In genomic region chr3:81981990-81982389, GRCm38 (mm10) we compare ENCODE assay signal across 26 mouse cellular contexts. TPM values are rescaled to one million over a fixed set of nuclear protein-coding genes. Genes with fewer than 3 reads are reported as not detected.
DNase-seq lines count a peak whose midpoint lies in the region; ATAC-seq and TF ChIP-seq lines count a peak whose summit lies in the region.
"Had no signal": no experiment of that assay in that cellular context is flagged by ENCODE, and none has a peak within 500 bp of the region (broad histone marks: within the 10 kb centered on the region; RNA-seq: fewer than 3 reads in every experiment).

Gene Asic5 (plus strand): TSS chr3:81982290.

- peaks cover 38% of the 10 kb centered on the region for H3K4me1 ChIP-seq in liver, adult 2 months (ENCODE audit: control insufficient read depth, insufficient read depth, low read length)
- H3K4me1 ChIP-seq in liver, embryonic 12.5 days = no peaks in the 10 kb centered on the region
- H3K4me1 ChIP-seq in CH12.LX (ENCODE audit: control insufficient read depth in 1 of 2, insufficient read depth in 2 of 2) = peaks cover 0 to 16% of the 10 kb centered on the region in 2 experiments; a peak in 2 of 4 replicates
- H3K4me1 ChIP-seq in bone marrow macrophage, adult 2 months (ENCODE audit: control insufficient read depth, insufficient read depth, low read length) = peaks cover 33% of the 10 kb centered on the region
- H3K4me1 ChIP-seq: embryonic facial prominence, embryonic 10.5 days; embryonic facial prominence, embryonic 12.5 days; forebrain, embryonic 15.5 days had no signal

- TF ChIP-seq CTCF in liver, adult 2 months (IDR thresholded peaks at IDR 0.05; ENCODE audit: low read depth, low read length) = no peak
- TF ChIP-seq CTCF in CH12.LX (conservative IDR thresholded peaks at IDR 0.05 in 1 of 2, IDR thresholded peaks at IDR 0.05 in 1 of 2; ENCODE audit: low read depth in 2 of 2, low read length in 2 of 2) = no peak
- no peak for TF ChIP-seq CTCF in bone marrow macrophage, adult 2 months (IDR thresholded peaks at IDR 0.05; ENCODE audit: low read depth, low read length)

- peak within 1 kb of the TSS; percentile 66 for H3K9ac ChIP-seq in liver, adult 2 months (ENCODE audit: low read depth, low read length)
- H3K9ac ChIP-seq in liver, embryonic 12.5 days = no peak within 1 kb of the TSS
- no peak within 1 kb of the TSS for H3K9ac ChIP-seq in CH12.LX (ENCODE audit: insufficient read depth, low read depth)
- H3K9ac ChIP-seq: embryonic facial prominence, embryonic 12.5 days; forebrain, embryonic 13.5 days; forebrain, embryonic 15.5 days; forebrain, postnatal 0 days had no signal

- no peak for TF ChIP-seq POLR2A in liver, adult 2 months (IDR thresholded peaks at IDR 0.05; ENCODE audit: extremely low read depth, insufficient read depth, low read length)
- TF ChIP-seq POLR2A in CH12.LX (IDR thresholded peaks at IDR 0.05; ENCODE audit: low read depth, low read length) = no peak
- TF ChIP-seq POLR2A in bone marrow macrophage, adult 2 months (IDR thresholded peaks at IDR 0.05; ENCODE audit: borderline replicate concordance, low read depth, low read length) = no peak

- no peak within 1 kb of the TSS for H3K4me2 ChIP-seq in liver, embryonic 12.5 days
- peak within 1 kb of the TSS; percentile 56 for H3K4me2 ChIP-seq in CH12.LX (ENCODE audit: insufficient read depth, low read depth, poor library complexity, severe bottlenecking)
- H3K4me2 ChIP-seq: embryonic facial prominence, embryonic 12.5 days; forebrain, embryonic 13.5 days; forebrain, embryonic 15.5 days had no signal

- TF ChIP-seq EP300 in CH12.LX (IDR thresholded peaks at IDR 0.05; ENCODE audit: low read length) = no peak

- H3K36me3 ChIP-seq in liver, adult 2 months (ENCODE audit: control insufficient read depth, insufficient read depth, low read length) = no peaks in the 10 kb centered on the region
- no peaks in the 10 kb centered on the region for H3K36me3 ChIP-seq in liver, embryonic 12.5 days
- no peaks in the 10 kb centered on the region for H3K36me3 ChIP-seq in CH12.LX (replicated peaks in 1 of 2; ENCODE audit: control insufficient read depth in 1 of 2, insufficient read depth in 1 of 2, low read length in 1 of 2)
- H3K36me3 ChIP-seq: embryonic facial prominence, embryonic 10.5 days; embryonic facial prominence, embryonic 12.5 days; forebrain, embryonic 15.5 days; G1E had no signal

- no peaks in the 10 kb centered on the region for H3K9me3 ChIP-seq in liver, embryonic 12.5 days (replicated peaks)
- H3K9me3 ChIP-seq in CH12.LX (replicated peaks; ENCODE audit: low read length) = no peaks in the 10 kb centered on the region
- H3K9me3 ChIP-seq: embryonic facial prominence, embryonic 10.5 days; embryonic facial prominence, embryonic 12.5 days; forebrain, embryonic 13.5 days; forebrain, embryonic 15.5 days; G1E had no signal

- 0 out of 2 replicates have a peak, but pooled peaks cover 3% of the 10 kb centered on the region for H3K79me2 ChIP-seq in liver, adult 2 months (ENCODE audit: control insufficient read depth, insufficient read depth, low read length)
- H3K79me2 ChIP-seq in CH12.LX (replicated peaks; ENCODE audit: control insufficient read depth, extremely low read depth, insufficient read depth, poor library complexity, severe bottlenecking) = no peaks in the 10 kb centered on the region

- peak within 1 kb of the TSS; percentile 8; the same call in 1 of the 2 replicates for H3K4me3 ChIP-seq in liver, adult 2 months (ENCODE audit: insufficient read depth, low read depth, low read length)
- H3K4me3 ChIP-seq in liver, embryonic 12.5 days = no peak within 1 kb of the TSS
- no peak within 1 kb of the TSS for H3K4me3 ChIP-seq in CH12.LX (replicated peaks in 1 of 3; ENCODE audit: low read depth in 2 of 3, low read length in 2 of 3, poor library complexity in 1 of 3)
- H3K4me3 ChIP-seq in bone marrow macrophage, adult 2 months (ENCODE audit: insufficient read depth, low read length) = no peak within 1 kb of the TSS
- H3K4me3 ChIP-seq: embryonic facial prominence, embryonic 10.5 days; embryonic facial prominence, embryonic 12.5 days; forebrain, embryonic 13.5 days; forebrain, embryonic 15.5 days had no signal

- ATAC-seq in liver, embryonic 12.5 days = no peak
- ATAC-seq: activated CD4-positive, CD25-positive, alpha-beta regulatory T cell, adult 4 months; forebrain, embryonic 13.5 days; forebrain, embryonic 15.5 days; forebrain, postnatal 0 days; Patski had no signal

- no peaks in the 10 kb centered on the region for H3K27me3 ChIP-seq in liver, adult 2 months (ENCODE audit: control insufficient read depth, insufficient read depth, low read length)
- no peaks in the 10 kb centered on the region for H3K27me3 ChIP-seq in liver, embryonic 12.5 days (replicated peaks)
- no peaks in the 10 kb centered on the region for H3K27me3 ChIP-seq in CH12.LX (replicated peaks)
- H3K27me3 ChIP-seq: embryonic facial prominence, embryonic 12.5 days; forebrain, embryonic 13.5 days; forebrain, embryonic 15.5 days had no signal

- WGBS in liver, adult 2 months = 56% methylated on average over 5 of the region's 5 CpGs
- WGBS in liver, embryonic 12.5 days (ENCODE audit: insufficient replicate concordance) = 73% methylated on average over 5 of the region's 5 CpGs

- DNase-seq in liver, adult 2 months (ENCODE audit: extremely low read depth, low read depth, low spot score) = peak; percentile 83
- no peak for DNase-seq in CH12.LX (ENCODE audit: extremely low read depth)
- no peak for DNase-seq in urinary bladder, adult 18-20 months (ENCODE audit: low spot score in 2 of 2)
- DNase-seq in adrenal gland, postnatal 36 days = no peak
- DNase-seq: adrenal gland, adult 8-10 months; adrenal gland, postnatal 14 days; cerebellum, adult 11-12 months; cerebellum, adult 2 months; cerebellum, adult 9-10 months; cerebellum, postnatal 10 days; cerebellum, postnatal 25 days; forebrain, postnatal 0 days had no signal

- TF ChIP-seq RAD21 in CH12.LX (IDR thresholded peaks at IDR 0.05; ENCODE audit: low read depth, low read length) = no peak

- dilution Hi-C loops in CH12.LX (cut with MboI; ENCODE audit: extremely low pct_ligation_motif_present, extremely low pct_unique_long_range_greater_than_20kb, low sequenced_read_pairs) = no loop called here

- in situ Hi-C loops in CH12.LX (cut with MboI; ENCODE audit: low pct_ligation_motif_present, low pct_unique_long_range_greater_than_20kb, low sequenced_read_pairs) = no loop called here

- H3K27ac ChIP-seq in liver, adult 2 months (replicated peaks; ENCODE audit: insufficient read depth, low read depth, low read length) = peak within 1 kb of the TSS; percentile 98
- no peak within 1 kb of the TSS for H3K27ac ChIP-seq in liver, embryonic 12.5 days
- H3K27ac ChIP-seq in CH12.LX (ENCODE audit: insufficient read depth, low read depth) = no peak within 1 kb of the TSS
- peak within 1 kb of the TSS; percentile 100 for H3K27ac ChIP-seq in bone marrow macrophage, adult 2 months (ENCODE audit: insufficient read depth, low read depth, low read length)
- H3K27ac ChIP-seq: embryonic facial prominence, embryonic 10.5 days; embryonic facial prominence, embryonic 12.5 days; forebrain, embryonic 13.5 days; forebrain, embryonic 15.5 days had no signal

TF ChIP-seq in CH12.LX, 34 proteins besides CTCF, POLR2A, EP300 and RAD21:
- TF ChIP-seq SIN3A (IDR thresholded peaks at IDR 0.05; ENCODE audit: low read length) (no peak), ZNF384 (IDR thresholded peaks at IDR 0.05; ENCODE audit: low read depth, low read length) (no peak), MXI1 (IDR thresholded peaks at IDR 0.05; ENCODE audit: low read depth, low read length) (no peak), UBTF (IDR thresholded peaks at IDR 0.05; ENCODE audit: low read depth, low read length) (no peak), IRF4 (IDR thresholded peaks at IDR 0.05; ENCODE audit: low read depth, low read length) (no peak), TCF12 (IDR thresholded peaks at IDR 0.05; ENCODE audit: low read depth, low read length) (no peak), USF2 (conservative IDR thresholded peaks at IDR 0.05; ENCODE audit: low read depth, low read length) (no peak), HCFC1 (IDR thresholded peaks at IDR 0.05; ENCODE audit: low read depth, low read length) (no peak), CHD1 (IDR thresholded peaks at IDR 0.05; ENCODE audit: low read depth, low read length) (no peak), POLR2AphosphoS2 (IDR thresholded peaks at IDR 0.05; ENCODE audit: low read depth, low read length) (no peak), CHD2 (IDR thresholded peaks at IDR 0.05; ENCODE audit: low read length) (no peak), ZMIZ1 (IDR thresholded peaks at IDR 0.05; ENCODE audit: low read depth, low read length) (no peak), E2F4 (IDR thresholded peaks at IDR 0.05; ENCODE audit: insufficient replicate concordance, low read depth, low read length) (no peak), USF1 (IDR thresholded peaks at IDR 0.05; ENCODE audit: low read depth, low read length) (no peak), KAT2A (IDR thresholded peaks at IDR 0.05; ENCODE audit: insufficient replicate concordance, low read length) (no peak), JUN (IDR thresholded peaks at IDR 0.05; ENCODE audit: insufficient read depth, low read depth, low read length) (no peak), TBP (conservative IDR thresholded peaks at IDR 0.05; ENCODE audit: low read depth, low read length) (no peak), MEF2A (IDR thresholded peaks at IDR 0.05; ENCODE audit: borderline replicate concordance, low read depth, low read length) (no peak)

RNA-seq across cellular contexts. Expression of gene Asic5, which starts in this region (rescaled TPM):
- total RNA-seq in liver, adult 2 months (2014; rRNA removed) = 7.5 and 8.7 TPM in 2 replicates
- polyA plus RNA-seq in liver, adult 2 months (2012; rRNA removed) = 1.1 and 1.7 TPM in 2 replicates
- not detected in 2 replicates for polyA plus RNA-seq in liver, embryonic 12.5 days (2016; fragmentation: Nextera tagmentation; extraction: Ambion mirVana)
- total RNA-seq in CH12.LX (2012; rRNA removed) (not detected in 2 replicates), CH12.LX (2014; rRNA removed) (not detected in 2 replicates)
- polyA plus RNA-seq in CH12.LX (2012; ENCODE audit: insufficient read length, low read depth) = not detected in 2 replicates
- polyA plus RNA-seq in bone marrow macrophage, adult 2 months (2012; ENCODE audit: insufficient read depth, insufficient read length, missing spikeins) = not detected in 2 replicates
- not detected for total RNA-seq in adrenal gland, postnatal 36 days (2021)
- total RNA-seq: adrenal gland, adult 18-20 months; adrenal gland, adult 8-10 months; forebrain, postnatal 0 days; G1E had no signal
- polyA plus RNA-seq: activated CD4-positive, CD25-positive, alpha-beta regulatory T cell, adult 4 months; C2C12; cerebellum, adult 2 months; cortical plate, adult 2 months; embryonic facial prominence, embryonic 10.5 days; embryonic facial prominence, embryonic 12.5 days; embryonic facial prominence, embryonic 14.5 days; forebrain, embryonic 11.5 days; forebrain, embryonic 13.5 days; forebrain, embryonic 15.5 days; forebrain, postnatal 0 days; G1E; Patski had no signal

Comparison
In these comparisons a context has a peak if more than half of its experiments do, and no peak if none do; other contexts are left out.
1. H3K27ac ChIP-seq: peak in liver, adult 2 months (single experiment) and bone marrow macrophage, adult 2 months (single experiment); none in liver, embryonic 12.5 days (single experiment) and CH12.LX (single experiment).